Mouse (Mus musculus): ENCODE results near the gene Tsr3. TPM values are rescaled to one million over a fixed set of nuclear protein-coding genes. Genes with fewer than 3 reads are reported as not detected.

The Tsr3 gene
- total RNA-seq (2014; fragmentation: Nextera tagmentation) (15.2 and 17.6 TPM in 2 replicates), total RNA-seq (2017) (34.4 and 41.0 TPM in 2 replicates), polyA plus RNA-seq (2012) (22.4 and 24.2 TPM in 2 replicates)

DNA sequence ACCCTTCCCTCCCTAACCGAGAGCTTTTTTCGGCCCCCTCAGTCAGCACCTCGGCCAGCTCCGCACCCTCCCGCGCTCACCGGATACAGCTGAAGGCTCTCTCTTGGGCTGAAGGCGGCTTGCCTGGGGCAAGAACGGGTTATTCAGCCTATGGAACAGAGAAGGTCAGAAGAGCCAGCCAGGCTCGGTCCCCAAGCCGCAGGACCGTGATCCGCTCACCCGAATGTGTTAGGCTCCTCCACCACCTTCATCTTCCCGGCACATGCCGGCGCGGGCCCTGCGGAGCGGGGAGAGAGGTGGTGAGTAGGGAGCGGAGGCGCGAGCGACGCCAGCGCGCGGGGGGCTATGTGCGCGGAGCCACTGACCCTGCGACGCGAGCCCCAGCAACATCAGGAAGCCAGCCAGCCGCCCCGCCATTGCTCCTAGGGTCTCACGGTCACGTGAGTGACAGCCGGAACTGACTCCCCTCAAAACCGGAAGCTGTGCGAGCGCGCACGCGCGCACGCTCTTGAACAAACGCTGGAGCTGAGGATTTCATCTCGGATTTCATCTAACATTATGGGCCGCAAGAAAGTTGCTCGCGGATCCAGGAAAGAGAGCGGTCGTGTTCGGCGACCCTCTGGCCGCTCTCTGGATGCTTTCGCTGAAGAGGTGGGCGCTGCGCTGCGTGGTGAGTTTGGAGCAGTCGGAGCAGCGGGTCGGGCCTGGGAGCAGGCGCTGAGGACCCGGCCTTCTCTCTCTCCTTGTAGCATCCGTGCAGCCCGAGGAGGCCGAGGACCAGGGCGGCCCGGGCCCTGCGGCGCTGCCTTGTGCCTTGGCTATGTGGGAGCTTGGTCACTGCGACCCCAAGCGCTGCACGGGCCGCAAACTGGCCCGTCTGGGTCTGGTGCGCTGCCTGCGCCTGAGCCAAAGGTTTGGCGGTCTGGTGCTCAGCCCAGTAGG lies at the start of gene Tsr3, which contains the start of gene Gnptg:
Gene Tsr3, plus strand, starts transcription at position 476 of the 942 bp plus-strand sequence.
Gene Gnptg, minus strand, starts transcription at position 430 of the 942 bp plus-strand sequence.
- no peaks in the 10 kb centered on the region; the same call in 1 of the 2 replicates for H3K27me3 ChIP-seq (ENCODE audit: insufficient read depth, low read length)
- peak within 1 kb of the TSS; percentile 96 for H3K4me3 ChIP-seq (ENCODE audit: low read depth, low read length)
- peak; percentile 28 for ATAC-seq (ENCODE audit: extremely low read depth, insufficient number of reproducible peaks, low FRiP score, poor library complexity, severe bottlenecking)
- TF ChIP-seq POLR2AphosphoS5 (IDR thresholded peaks at IDR 0.05; ENCODE audit: insufficient replicate concordance, low read depth, low read length) (no peak), GATA1 (IDR thresholded peaks at IDR 0.05; ENCODE audit: borderline replicate concordance, low read length) (no peak), CTCF (IDR thresholded peaks at IDR 0.05; ENCODE audit: low read depth, low read length) (no peak), TAL1 (conservative IDR thresholded peaks at IDR 0.05; ENCODE audit: low read depth, low read length) (no peak), GATA2 (IDR thresholded peaks at IDR 0.05; ENCODE audit: borderline replicate concordance, low read depth, low read length) (no peak)
- no peaks in the 10 kb centered on the region for H3K9me3 ChIP-seq (replicated peaks)
- DNase-seq (ENCODE audit: low spot score) = peak; percentile 96
- H3K36me3 ChIP-seq (replicated peaks) = peaks cover 69% of the 10 kb centered on the region
- H3K4me1 ChIP-seq (ENCODE audit: insufficient read depth, low read depth, low read length) = peaks cover 39% of the 10 kb centered on the region

DNA sequence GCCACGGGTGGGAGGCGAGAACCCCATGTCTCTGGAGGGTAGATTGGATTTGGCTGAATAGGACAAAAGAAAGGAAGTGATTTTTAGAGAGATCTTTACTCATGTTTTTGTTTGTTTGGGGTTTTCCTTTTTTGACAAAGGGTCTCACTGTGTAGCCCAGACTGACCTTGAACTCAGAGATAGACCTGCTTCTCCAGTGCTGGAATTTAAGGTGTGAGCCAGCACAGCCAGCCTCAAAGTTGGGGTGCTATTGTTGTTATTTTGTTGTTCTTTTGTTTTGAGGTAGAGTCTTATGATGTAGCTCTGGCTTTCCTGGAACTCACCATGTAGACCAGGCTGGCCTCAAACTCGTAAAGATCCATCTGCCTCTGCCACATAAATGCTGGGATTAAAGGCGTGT lies 37.6 kb upstream of the Tsr3 start:
- Histone ChIP-seq H3K27me3 (ENCODE audit: insufficient read depth, low read length) (no peaks in the 10 kb centered on the region), H3K36me3 (replicated peaks) (peaks cover 85% of the 10 kb centered on the region), H3K4me1 (ENCODE audit: insufficient read depth, low read depth, low read length) (peaks cover under 1% of the 10 kb centered on the region; the same call in 1 of the 2 replicates), H3K9me3 (replicated peaks) (no peaks in the 10 kb centered on the region), H3K4me3 (ENCODE audit: low read depth, low read length) (no peak overlapping the region)
- ATAC-seq (ENCODE audit: extremely low read depth, insufficient number of reproducible peaks, low FRiP score, poor library complexity, severe bottlenecking) = no peak
- no peak for DNase-seq (ENCODE audit: low spot score)
- no peak for TF ChIP-seq GATA2 (IDR thresholded peaks at IDR 0.05; ENCODE audit: borderline replicate concordance, low read depth, low read length)
- no peak for TF ChIP-seq TAL1 (conservative IDR thresholded peaks at IDR 0.05; ENCODE audit: low read depth, low read length)
- no peak for TF ChIP-seq CTCF (IDR thresholded peaks at IDR 0.05; ENCODE audit: low read depth, low read length)
- no peak for TF ChIP-seq GATA1 (IDR thresholded peaks at IDR 0.05; ENCODE audit: borderline replicate concordance, low read length)
- no peak for TF ChIP-seq POLR2AphosphoS5 (IDR thresholded peaks at IDR 0.05; ENCODE audit: insufficient replicate concordance, low read depth, low read length)

GRCm38 (mm10) chr17:25210006-25210405 lies 30.0 kb upstream of the Tsr3 start:
- H3K27me3 ChIP-seq (ENCODE audit: insufficient read depth, low read length) = no peaks in the 10 kb centered on the region
- peaks cover 98% of the 10 kb centered on the region for H3K36me3 ChIP-seq (replicated peaks)
- no peak for ATAC-seq (ENCODE audit: extremely low read depth, insufficient number of reproducible peaks, low FRiP score, poor library complexity, severe bottlenecking)
- no peaks in the 10 kb centered on the region for H3K9me3 ChIP-seq (replicated peaks)
- no peak for DNase-seq (ENCODE audit: low spot score)
- H3K4me1 ChIP-seq (ENCODE audit: insufficient read depth, low read depth, low read length) = peaks cover under 1% of the 10 kb centered on the region; the same call in 1 of the 2 replicates
- no peak overlapping the region for H3K4me3 ChIP-seq (ENCODE audit: low read depth, low read length)
- TF ChIP-seq TAL1 (conservative IDR thresholded peaks at IDR 0.05; ENCODE audit: low read depth, low read length) (no peak), POLR2AphosphoS5 (IDR thresholded peaks at IDR 0.05; ENCODE audit: insufficient replicate concordance, low read depth, low read length) (no peak), CTCF (IDR thresholded peaks at IDR 0.05; ENCODE audit: low read depth, low read length) (no peak), GATA2 (IDR thresholded peaks at IDR 0.05; ENCODE audit: borderline replicate concordance, low read depth, low read length) (no peak), GATA1 (IDR thresholded peaks at IDR 0.05; ENCODE audit: borderline replicate concordance, low read length) (no peak)

- Histone ChIP-seq H3K36me3 (replicated peaks) (peaks cover 98% of the 10 kb centered on the region), H3K4me1 (ENCODE audit: insufficient read depth, low read depth, low read length) (peaks cover 7% of the 10 kb centered on the region; the same call in 1 of the 2 replicates), H3K27me3 (ENCODE audit: insufficient read depth, low read length) (no peaks in the 10 kb centered on the region), H3K9me3 (replicated peaks) (no peaks in the 10 kb centered on the region), H3K4me3 (ENCODE audit: low read depth, low read length) (no peak overlapping the region)
- DNase-seq (ENCODE audit: low spot score) (no peak), ATAC-seq (ENCODE audit: extremely low read depth, insufficient number of reproducible peaks, low FRiP score, poor library complexity, severe bottlenecking) (no peak)
- no peak for TF ChIP-seq POLR2AphosphoS5 (IDR thresholded peaks at IDR 0.05; ENCODE audit: insufficient replicate concordance, low read depth, low read length)
- no peak for TF ChIP-seq CTCF (IDR thresholded peaks at IDR 0.05; ENCODE audit: low read depth, low read length)
- no peak for TF ChIP-seq TAL1 (conservative IDR thresholded peaks at IDR 0.05; ENCODE audit: low read depth, low read length)
- no peak for TF ChIP-seq GATA2 (IDR thresholded peaks at IDR 0.05; ENCODE audit: borderline replicate concordance, low read depth, low read length)
- TF ChIP-seq GATA1 (IDR thresholded peaks at IDR 0.05; ENCODE audit: borderline replicate concordance, low read length) = no peak
Observed at GRCm38 (mm10) chr17:25210680-25211466, 29.1 kb upstream of the Tsr3 start.

- Histone ChIP-seq H3K4me1 (ENCODE audit: insufficient read depth, low read depth, low read length) (peaks cover 8% of the 10 kb centered on the region), H3K9me3 (replicated peaks) (no peaks in the 10 kb centered on the region), H3K36me3 (replicated peaks) (peaks cover 96% of the 10 kb centered on the region), H3K4me3 (ENCODE audit: low read depth, low read length) (no peak overlapping the region), H3K27me3 (ENCODE audit: insufficient read depth, low read length) (no peaks in the 10 kb centered on the region)
- ATAC-seq (ENCODE audit: extremely low read depth, insufficient number of reproducible peaks, low FRiP score, poor library complexity, severe bottlenecking) (no peak), DNase-seq (ENCODE audit: low spot score) (no peak)
- TF ChIP-seq POLR2AphosphoS5 (IDR thresholded peaks at IDR 0.05; ENCODE audit: insufficient replicate concordance, low read depth, low read length) (no peak), CTCF (IDR thresholded peaks at IDR 0.05; ENCODE audit: low read depth, low read length) (no peak), TAL1 (conservative IDR thresholded peaks at IDR 0.05; ENCODE audit: low read depth, low read length) (no peak), GATA2 (IDR thresholded peaks at IDR 0.05; ENCODE audit: borderline replicate concordance, low read depth, low read length) (no peak), GATA1 (IDR thresholded peaks at IDR 0.05; ENCODE audit: borderline replicate concordance, low read length) (no peak)
Observed at GRCm38 (mm10) chr17:25211705-25212104, 28.3 kb upstream of the Tsr3 start.

All from G1E (cell line).